Mouse (Mus musculus) heart, adult 2 months (tissue): ENCODE measurements around the gene Zfp978.

Experiments used
- CTCF ChIP-seq: fragments of 200-600 bp; IDR thresholded peaks from 2 replicates; pipeline ENCODE4 v1.8.1; 2022; ENCODE audit warnings: antibody characterized with exemption, mild to moderate bottlenecking, moderate library complexity
- EP300 ChIP-seq: fragments of 200-500 bp; IDR thresholded peaks from 2 replicates; pipeline ENCODE4 v1.6.1; 2011; ENCODE audit warnings: low read depth, low read length, control low read depth; ENCODE audit not compliant: insufficient read depth
- POLR2A ChIP-seq: fragments of 200-500 bp; IDR thresholded peaks from 2 replicates; pipeline ENCODE4 v1.6.1; 2011; ENCODE audit warnings: mild to moderate bottlenecking, low read depth, low read length, control low read depth; ENCODE audit not compliant: insufficient read depth

GRCm38 (mm10) chr4:147417157-147417778, 56.2 kb downstream of the Zfp978 start:
- no peak for TF ChIP-seq POLR2A
- TF ChIP-seq CTCF = no peak
- no peak for TF ChIP-seq EP300
